Mouse (Mus musculus) ES-Bruce4 (cell line): Measurements from ENCODE around the gene Rfx1. TPM values are rescaled to one million over a fixed set of nuclear protein-coding genes. Genes with fewer than 3 reads are reported as not detected.

Experiments used
- H3K27ac ChIP-seq: 2 replicates; pipeline ENCODE4 v1.5.1; 2012; ENCODE audit warnings: low read length, inconsistent platforms; ENCODE audit not compliant: insufficient read depth
- H3K27me3 ChIP-seq: 2 replicates; pipeline ENCODE4 v1.6.1; 2012; ENCODE audit warnings: mild to moderate bottlenecking, low read length, inconsistent platforms; ENCODE audit not compliant: control insufficient read depth, poor library complexity, insufficient read depth, severe bottlenecking
- H3K36me3 ChIP-seq: 2 replicates; pipeline ENCODE4 v1.6.1; 2012; ENCODE audit warnings: inconsistent platforms, mild to moderate bottlenecking, low read length, moderate library complexity; ENCODE audit not compliant: control insufficient read depth, poor library complexity, insufficient read depth, severe bottlenecking
- H3K4me1 ChIP-seq: one replicate; pipeline ENCODE4 v1.8.1; 2011; ENCODE audit warnings: low read length; ENCODE audit not compliant: control insufficient read depth, insufficient read depth
- H3K4me3 ChIP-seq: 2 replicates; pipeline ENCODE4 v1.5.1; 2011; ENCODE audit warnings: low read depth, mild to moderate bottlenecking, low read length
- H3K9ac ChIP-seq: 2 replicates; pipeline ENCODE4 v1.6.1; 2012; ENCODE audit warnings: low read depth, mild to moderate bottlenecking, inconsistent platforms; ENCODE audit not compliant: poor library complexity, severe bottlenecking
- H3K9me3 ChIP-seq: replicated peaks from 2 replicates; pipeline ENCODE4 v1.6.1; 2012; ENCODE audit warnings: mild to moderate bottlenecking, low read length, inconsistent platforms; ENCODE audit not compliant: control insufficient read depth, poor library complexity, insufficient read depth, severe bottlenecking
- CTCF ChIP-seq: IDR thresholded peaks from one replicate; pipeline ENCODE4 v1.8.1; 2011; ENCODE audit warnings: low read depth, low read length
- EP300 ChIP-seq: IDR thresholded peaks from 2 replicates; pipeline ENCODE4 v1.6.1; 2011; ENCODE audit warnings: low read depth, low read length; ENCODE audit not compliant: insufficient read depth
- POLR2A ChIP-seq: IDR thresholded peaks from one replicate; pipeline ENCODE4 v1.8.1; 2011; ENCODE audit warnings: low read length; ENCODE audit not compliant: insufficient read depth
- polyA plus RNA-seq: library from polyadenylated mRNA; stranded (reverse); fragments of >200 nt; gene quantifications from 2 replicates; pipeline ENCODE4 v1.2.4, GENCODE M21; 2011; ENCODE audit warnings: low read depth; ENCODE audit not compliant: missing spikeins, insufficient read depth, insufficient read length

Gene Rfx1
- polyA plus RNA-seq, 1 experiment = 10.5 TPM

DNA sequence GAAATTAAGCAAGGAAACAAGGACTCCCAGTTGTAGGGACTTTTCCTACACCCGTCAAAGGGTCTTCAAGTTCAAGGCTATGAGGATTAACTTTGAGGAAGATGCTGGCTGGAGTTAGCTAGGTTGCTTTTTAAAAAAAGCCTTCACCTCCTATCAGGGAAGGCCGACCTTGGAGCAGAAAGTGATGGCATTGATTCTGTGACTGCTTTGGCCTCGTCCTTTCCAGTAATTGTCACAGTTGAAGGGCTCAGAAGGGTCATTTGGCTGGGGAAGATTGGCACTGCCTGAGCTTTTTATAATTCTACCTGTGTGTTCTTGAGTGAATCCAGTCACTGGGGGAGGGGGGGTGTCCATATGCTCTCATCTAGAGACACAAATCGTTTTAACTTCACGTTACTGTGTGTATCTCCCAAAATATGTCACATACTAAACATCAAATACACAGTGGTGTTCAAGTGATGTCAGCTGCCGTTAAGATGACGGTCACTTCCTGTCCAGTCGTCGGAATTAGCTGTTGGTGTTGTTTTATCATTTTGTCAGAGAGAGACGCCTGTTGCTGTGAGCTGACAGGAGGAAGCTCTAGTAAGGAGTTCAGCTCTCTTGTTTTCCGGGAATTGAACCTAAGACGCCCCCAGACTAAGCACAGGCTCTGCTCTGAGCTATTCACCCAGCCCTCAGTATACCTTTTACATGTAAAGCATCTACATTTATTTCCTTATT, 1.8 kb downstream of the Rfx1 start:
- no peaks in the 10 kb centered on the region for H3K36me3 ChIP-seq
- H3K27me3 ChIP-seq = no peaks in the 10 kb centered on the region
- TF ChIP-seq CTCF (no peak), EP300 (no peak), POLR2A (no peak)
- H3K9ac ChIP-seq = no peak overlapping the region
- H3K4me3 ChIP-seq = no peak overlapping the region
- peaks cover 9% of the 10 kb centered on the region for H3K4me1 ChIP-seq
- H3K9me3 ChIP-seq = no peaks in the 10 kb centered on the region
- H3K27ac ChIP-seq = no peak overlapping the region

DNA sequence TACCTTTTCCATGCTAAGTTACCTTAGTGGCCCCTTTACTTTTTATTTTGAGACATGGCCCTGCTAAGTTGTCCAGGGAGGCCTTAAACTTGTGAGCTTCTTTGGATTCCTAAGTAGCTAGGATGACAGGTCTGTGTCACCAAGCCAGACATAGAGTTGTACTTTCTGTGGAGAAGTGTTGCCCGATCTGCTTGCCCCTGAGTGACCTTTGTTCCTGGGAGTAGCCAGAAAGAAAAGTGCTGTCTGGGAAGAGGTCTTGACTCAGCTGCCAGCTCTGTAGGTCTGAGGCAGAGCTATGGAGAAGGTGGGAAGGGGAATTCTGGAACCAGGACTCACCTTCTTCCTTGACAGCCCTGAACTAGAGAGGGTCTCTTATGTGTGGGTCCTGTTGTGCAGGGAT, 2.5 kb downstream of the Rfx1 start:
- Histone ChIP-seq H3K27ac (no peak overlapping the region), H3K9ac (no peak overlapping the region), H3K4me1 (peaks cover 8% of the 10 kb centered on the region), H3K4me3 (no peak overlapping the region), H3K27me3 (no peaks in the 10 kb centered on the region), H3K9me3 (no peaks in the 10 kb centered on the region), H3K36me3 (no peaks in the 10 kb centered on the region)
- no peak for TF ChIP-seq EP300
- no peak for TF ChIP-seq CTCF
- no peak for TF ChIP-seq POLR2A

DNA sequence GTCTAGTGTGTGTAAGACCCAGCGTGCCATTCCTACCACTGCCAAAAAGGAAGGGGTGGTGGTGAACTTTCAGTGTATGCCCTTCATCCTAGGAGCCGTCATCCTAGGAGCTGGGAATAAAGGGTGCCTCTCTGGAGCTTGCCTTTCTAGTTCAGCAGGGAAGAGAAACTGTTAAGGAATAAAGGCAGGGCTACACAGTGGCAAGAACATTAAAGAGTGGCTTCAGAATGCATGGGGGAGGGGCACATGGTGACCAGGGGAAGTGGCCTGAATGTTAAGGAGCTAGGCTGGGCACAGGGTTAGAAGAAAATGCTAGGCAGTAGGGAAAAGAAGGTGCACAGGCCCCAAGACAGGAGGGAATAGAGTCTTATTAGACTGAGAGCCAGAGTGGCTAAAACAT, 3.1 kb downstream of the Rfx1 start:
- Histone ChIP-seq H3K9me3 (no peaks in the 10 kb centered on the region), H3K36me3 (no peaks in the 10 kb centered on the region), H3K27ac (no peak overlapping the region), H3K4me1 (peaks cover 7% of the 10 kb centered on the region), H3K4me3 (no peak overlapping the region), H3K9ac (no peak overlapping the region), H3K27me3 (no peaks in the 10 kb centered on the region)
- TF ChIP-seq POLR2A = no peak
- TF ChIP-seq EP300 = no peak
- no peak for TF ChIP-seq CTCF

DNA sequence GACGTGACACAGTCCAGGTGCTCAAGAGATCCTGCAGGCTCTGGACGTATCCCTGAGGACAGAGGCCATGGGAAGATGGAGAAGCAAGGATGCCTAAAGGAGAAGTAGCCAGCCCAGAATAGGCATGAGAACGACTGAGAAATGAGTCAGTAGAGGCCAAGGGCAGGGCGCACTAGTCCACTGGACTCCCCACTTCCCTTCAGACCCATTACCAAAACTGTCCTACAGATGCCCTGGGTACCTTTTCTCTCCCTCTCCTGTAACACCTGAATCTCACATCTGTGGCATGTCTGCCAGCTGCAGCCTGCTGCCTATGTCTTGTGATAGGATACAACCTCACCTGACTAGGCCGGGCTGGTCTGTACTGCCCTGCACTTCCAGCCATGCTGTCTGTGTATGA, 3.6 kb downstream of the Rfx1 start:
- TF ChIP-seq POLR2A (no peak), EP300 (no peak), CTCF (no peak)
- Histone ChIP-seq H3K27me3 (no peaks in the 10 kb centered on the region), H3K4me1 (peaks cover 7% of the 10 kb centered on the region), H3K36me3 (no peaks in the 10 kb centered on the region), H3K27ac (no peak overlapping the region), H3K9me3 (no peaks in the 10 kb centered on the region), H3K4me3 (no peak overlapping the region), H3K9ac (no peak overlapping the region)

DNA sequence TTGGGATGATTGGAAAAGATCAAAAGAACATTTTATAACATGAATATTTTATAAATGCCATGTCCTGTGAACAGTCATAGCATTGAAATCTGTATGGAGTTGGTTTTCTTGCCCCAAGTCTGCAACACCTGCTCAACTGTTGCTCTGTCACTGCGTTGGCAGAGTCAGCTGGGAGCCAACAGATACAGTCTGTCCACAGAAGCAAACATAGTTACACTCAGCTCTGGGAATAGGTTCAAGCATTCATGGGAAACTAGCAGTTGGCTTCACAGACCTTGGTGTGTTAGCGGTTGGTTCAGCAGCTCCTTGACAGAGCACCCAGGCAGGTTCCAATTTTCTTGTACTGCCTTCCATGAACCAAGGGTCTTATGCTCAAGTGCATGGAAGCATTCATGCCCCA, 4.0 kb downstream of the Rfx1 start:
- peaks cover 7% of the 10 kb centered on the region for H3K4me1 ChIP-seq
- no peaks in the 10 kb centered on the region for H3K9me3 ChIP-seq
- no peak overlapping the region for H3K9ac ChIP-seq
- H3K27ac ChIP-seq = no peak overlapping the region
- H3K27me3 ChIP-seq = no peaks in the 10 kb centered on the region
- no peak for TF ChIP-seq CTCF
- TF ChIP-seq POLR2A = no peak
- no peak for TF ChIP-seq EP300
- no peak overlapping the region for H3K4me3 ChIP-seq
- H3K36me3 ChIP-seq = no peaks in the 10 kb centered on the region

DNA sequence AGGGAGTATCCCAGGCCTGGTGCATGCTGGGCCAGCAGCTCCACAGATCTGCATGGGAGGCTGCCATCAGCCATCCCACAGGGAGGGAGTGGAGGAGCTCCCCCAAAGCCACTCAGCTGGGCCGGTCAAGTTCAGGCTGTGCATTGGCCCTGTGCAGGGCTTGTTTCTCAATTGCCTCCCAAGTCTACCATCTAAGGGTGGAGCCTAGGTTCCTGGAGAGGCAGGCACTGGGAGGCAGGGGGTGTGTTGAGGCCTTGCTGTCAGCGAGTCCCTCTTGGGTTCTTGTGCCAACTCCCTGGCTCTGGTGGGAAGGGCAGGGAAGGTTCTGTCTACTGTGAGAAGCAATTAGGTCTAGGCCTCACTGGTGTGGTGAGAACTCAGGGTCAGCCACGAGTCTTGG, 5.3 kb downstream of the Rfx1 start:
- Histone ChIP-seq H3K9me3 (no peaks in the 10 kb centered on the region), H3K27me3 (no peaks in the 10 kb centered on the region), H3K27ac (no peak overlapping the region), H3K4me3 (no peak overlapping the region), H3K9ac (no peak overlapping the region), H3K36me3 (no peaks in the 10 kb centered on the region), H3K4me1 (peaks cover 7% of the 10 kb centered on the region)
- no peak for TF ChIP-seq CTCF
- TF ChIP-seq POLR2A = no peak
- no peak for TF ChIP-seq EP300
